In genomic region chr11:62876445-62876844, GRCm38 (mm10) we compare ENCODE assay signal across 21 mouse cellular contexts. TPM values are rescaled to one million over a fixed set of nuclear protein-coding genes. Genes with fewer than 3 reads are reported as not detected.
DNase-seq lines count a peak whose midpoint lies in the region; ATAC-seq lines count a peak whose summit lies in the region.
"Had no signal": no experiment of that assay in that cellular context is flagged by ENCODE, and none has a peak within 500 bp of the region (broad histone marks: within the 10 kb centered on the region; RNA-seq: fewer than 3 reads in every experiment).

No protein-coding gene starts in this region.

- DNase-seq in CD4-positive, CD25-positive, alpha-beta regulatory T cell, adult 2 months (ENCODE audit: low read depth, low spot score): peak; percentile 65
- peak; percentile 7 for DNase-seq in naive thymus-derived CD4-positive, alpha-beta T cell, adult 2 months (ENCODE audit: low read depth)
- DNase-seq in spleen, adult 18-20 months: no peak
- DNase-seq in cerebellum, postnatal 36 days: no peak
- no peak for DNase-seq in adrenal gland, postnatal 10 days
- DNase-seq: adrenal gland, adult 8-10 months; B cell, adult 2 months; cerebellum, adult 11 months; cerebellum, adult 8-10 months; cerebellum, postnatal 10 days; forebrain, postnatal 0 days; gastrocnemius, adult 2 months; gastrocnemius, postnatal 14 days; heart, adult 11 months; heart, postnatal 10 days; heart, postnatal 36 days had no signal

- peak; percentile 10 for ATAC-seq in activated CD4-positive, CD25-positive, alpha-beta regulatory T cell, adult 4 months
- ATAC-seq: forebrain, embryonic 14.5 days; forebrain, postnatal 0 days; hindbrain, embryonic 16.5 days; intestine, postnatal 0 days had no signal

RNA-seq across cellular contexts. Expression of gene Tvp23b, which starts 2.8 kb away (rescaled TPM):
- polyA plus RNA-seq in activated CD4-positive, CD25-positive, alpha-beta regulatory T cell, adult 4 months (2017; shearing (Covaris generic)): 10 to 100 TPM; 51.3 to 60.7 TPM
- 10 to 100 TPM; 34.5 to 35.9 TPM for total RNA-seq in adrenal gland, postnatal 10 days (2021)

RNA-seq across cellular contexts. Expression of gene Fbxw10, which starts 29.6 kb away (rescaled TPM):
- polyA plus RNA-seq in activated CD4-positive, CD25-positive, alpha-beta regulatory T cell, adult 4 months (2017; shearing (Covaris generic)): 1 to 10 TPM; 3.5 to 9.7 TPM
- under 1 TPM; 0.94 to 0.99 TPM for total RNA-seq in adrenal gland, postnatal 10 days (2021)
- total RNA-seq: MEL had no signal

RNA-seq across cellular contexts. Expression of gene Trim16, which starts 56.4 kb away (rescaled TPM):
- 1 to 10 TPM; 2.5 to 7.1 TPM for polyA plus RNA-seq in activated CD4-positive, CD25-positive, alpha-beta regulatory T cell, adult 4 months (2017; shearing (Covaris generic))
- total RNA-seq in adrenal gland, postnatal 10 days (2021): 10 to 100 TPM; 14.9 to 19.1 TPM

Comparison
In these comparisons a context has a peak if more than half of its experiments do, and no peak if none do; other contexts are left out.
1. DNase-seq: peak in CD4-positive, CD25-positive, alpha-beta regulatory T cell, adult 2 months (single experiment) and naive thymus-derived CD4-positive, alpha-beta T cell, adult 2 months (single experiment); none in spleen, adult 18-20 months (0 of 2), cerebellum, postnatal 36 days (0 of 2) and adrenal gland, postnatal 10 days (single experiment).